Mouse (Mus musculus) small intestine, adult 2 months (tissue): Measurements from ENCODE around the gene Sugct.

Experiments used
- CTCF ChIP-seq: fragments of 200-500 bp; IDR thresholded peaks from 2 replicates; pipeline ENCODE4 v1.5.1; 2012; ENCODE audit warnings: low read depth, mild to moderate bottlenecking, control low read depth, inconsistent platforms, low read length, moderate library complexity, mixed read lengths; ENCODE audit not compliant: insufficient replicate concordance, insufficient read length; ENCODE audit errors: extremely low read depth
- POLR2A ChIP-seq: fragments of 200-500 bp; IDR thresholded peaks from 2 replicates; pipeline ENCODE4 v1.6.1; 2012; ENCODE audit warnings: low read depth, mild to moderate bottlenecking, control low read depth, inconsistent platforms, low read length, moderate library complexity

DNA sequence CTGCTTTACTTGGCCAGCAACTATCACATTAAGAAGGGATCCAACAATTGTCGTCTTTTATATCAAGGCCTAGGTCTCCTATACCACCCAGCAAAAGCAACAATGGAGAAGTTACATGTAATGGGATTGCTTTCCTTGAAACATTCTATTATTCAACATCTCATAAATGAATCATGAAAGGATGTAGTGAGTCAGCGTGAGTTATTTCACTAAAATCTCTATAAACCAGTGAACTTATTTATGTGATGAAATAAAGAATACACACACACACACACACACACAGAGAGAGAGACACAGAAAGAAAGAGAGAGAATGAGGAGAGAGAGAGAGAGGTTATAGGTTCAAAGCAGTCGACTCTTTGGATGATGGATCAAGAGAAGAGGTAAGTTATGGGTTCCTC lies 856.9 kb downstream of the Sugct start:
- TF ChIP-seq CTCF (no peak), POLR2A (no peak)
